Mouse (Mus musculus): ENCODE measurements around the gene Dpysl4.

Gene Dpysl4

GRCm38 (mm10) chr7:139151116-139151515, 65.3 kb downstream of the Dpysl4 start:
- no peak for DNase-seq (ENCODE audit: low spot score)
